34 mouse cellular contexts compared by ENCODE assay signal in genomic region chr2:169838521-169838920, GRCm38 (mm10).
"Had no signal": no experiment of that assay in that cellular context is flagged by ENCODE, and none has a peak within 500 bp of the region (broad histone marks: within the 10 kb centered on the region; RNA-seq: fewer than 3 reads in every experiment).

No protein-coding gene starts in this region.

- H3K27ac ChIP-seq: heart, embryonic 13.5 days; heart, embryonic 15.5 days; hindbrain, embryonic 10.5 days; hindbrain, embryonic 12.5 days; hindbrain, embryonic 13.5 days; hindbrain, embryonic 14.5 days; hindbrain, embryonic 15.5 days; hindbrain, postnatal 0 days; intestine, embryonic 15.5 days; kidney, embryonic 15.5 days; kidney, postnatal 0 days; layer of hippocampus, adult 2 months; left cerebral cortex, adult 2 months had no signal

- H3K4me2 ChIP-seq: heart, embryonic 12.5 days; heart, embryonic 13.5 days; heart, embryonic 15.5 days; hindbrain, embryonic 12.5 days; hindbrain, embryonic 13.5 days; hindbrain, embryonic 14.5 days; hindbrain, embryonic 15.5 days; intestine, embryonic 15.5 days; kidney, embryonic 15.5 days had no signal

- H3K4me1 ChIP-seq: heart, embryonic 12.5 days had no signal

- DNase-seq: heart, postnatal 10 days; heart, postnatal 14 days; heart, postnatal 36 days; heart, postnatal 4 days; kidney, adult 11 months; kidney, adult 18-20 months; kidney, adult 2 months; kidney, adult 8-10 months; kidney, adult 9 months; kidney, postnatal 10 days; kidney, postnatal 14 days; kidney, postnatal 25 days; kidney, postnatal 36 days; kidney, postnatal 4 days; layer of hippocampus, adult 9-11 months; layer of hippocampus, postnatal 36 days had no signal

- H3K4me3 ChIP-seq: heart, embryonic 12.5 days; heart, embryonic 13.5 days; heart, embryonic 15.5 days; hindbrain, embryonic 10.5 days; hindbrain, embryonic 12.5 days; hindbrain, embryonic 13.5 days; hindbrain, embryonic 15.5 days; intestine, embryonic 15.5 days; kidney, embryonic 15.5 days; layer of hippocampus, adult 2 months; left cerebral cortex, adult 2 months had no signal

- H3K36me3 ChIP-seq: heart, embryonic 12.5 days; heart, embryonic 13.5 days; heart, embryonic 15.5 days; hindbrain, embryonic 10.5 days; hindbrain, embryonic 12.5 days; hindbrain, embryonic 13.5 days; hindbrain, embryonic 15.5 days; intestine, embryonic 15.5 days; kidney, embryonic 15.5 days had no signal

- ATAC-seq: hindbrain, embryonic 16.5 days; hindbrain, postnatal 0 days; inflammation-experienced regulatory T-cells, adult 6 months; intestine, embryonic 15.5 days; intestine, embryonic 16.5 days; intestine, postnatal 0 days had no signal

- H3K27me3 ChIP-seq: heart, embryonic 12.5 days; heart, embryonic 13.5 days; heart, embryonic 15.5 days; hindbrain, embryonic 12.5 days; hindbrain, embryonic 13.5 days; hindbrain, embryonic 15.5 days; intestine, embryonic 15.5 days; kidney, embryonic 15.5 days had no signal

- H3K9me3 ChIP-seq: heart, embryonic 12.5 days; heart, embryonic 13.5 days; heart, embryonic 15.5 days; hindbrain, embryonic 10.5 days; hindbrain, embryonic 12.5 days; hindbrain, embryonic 13.5 days; hindbrain, embryonic 15.5 days; intestine, embryonic 15.5 days; kidney, embryonic 15.5 days had no signal

- H3K9ac ChIP-seq: heart, embryonic 12.5 days; heart, embryonic 13.5 days; heart, embryonic 15.5 days; hindbrain, embryonic 12.5 days; hindbrain, embryonic 13.5 days; hindbrain, embryonic 14.5 days; hindbrain, embryonic 15.5 days; intestine, embryonic 15.5 days; kidney, embryonic 15.5 days had no signal
